Mouse (Mus musculus) thymus, postnatal 36 days (tissue): ENCODE results near the gene Rab5a.
A peak's percentile ranks its signal among the peaks of the same experiment; 100 is the strongest.
"Not testable (repeated sequence)": the region's sequence is repeated elsewhere in the genome, so short reads cannot be mapped to it uniquely, and the experiment has no call there.

Source experiments
- DNase-seq, 2 experiments: peaks; one replicate each; pipeline ENCODE4 v3.0.0; 2022; ENCODE audit warnings: mixed read lengths in 2 of 2

The Rab5a gene

DNA sequence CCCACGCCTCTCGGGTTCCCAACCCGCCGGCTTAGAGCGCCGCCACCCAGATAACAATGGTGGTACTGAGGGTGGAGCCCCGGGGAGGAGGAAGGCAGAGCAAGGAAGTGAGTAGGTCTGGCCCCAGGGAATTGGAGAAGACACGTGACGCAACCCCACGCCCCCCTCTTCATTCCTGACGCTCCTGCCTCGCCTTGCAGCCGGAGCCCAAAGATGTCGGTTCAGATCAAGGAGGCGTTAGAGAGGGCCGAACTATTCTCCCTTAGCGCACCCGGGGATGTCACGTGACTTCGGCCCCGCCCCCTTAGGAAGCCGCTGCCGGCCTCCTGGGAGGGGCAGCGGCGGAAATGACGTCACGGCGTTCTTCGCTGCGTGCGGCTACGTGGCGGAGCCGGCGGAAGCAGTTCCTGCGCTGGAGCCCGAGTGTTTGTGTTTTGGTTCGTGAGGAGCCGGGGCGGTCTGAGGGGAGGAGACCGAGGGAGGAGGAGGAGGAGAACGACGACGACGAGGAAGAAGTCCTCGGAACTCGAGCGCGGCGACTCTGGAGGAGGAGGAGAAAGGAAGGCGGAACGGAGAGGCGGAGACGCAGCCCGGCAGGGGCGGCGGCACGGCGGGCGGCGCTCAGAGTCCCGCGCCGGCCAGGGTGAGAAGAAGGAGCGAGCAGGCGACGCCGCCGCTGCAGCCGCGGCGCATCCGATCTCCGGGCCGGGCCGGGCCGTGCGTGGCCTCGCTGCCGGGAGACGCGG is at the start of gene Rab5a:
Gene Rab5a (plus strand): TSS at position 377 of the 746 bp plus-strand sequence.
- peak; percentile 99 for DNase-seq

DNA sequence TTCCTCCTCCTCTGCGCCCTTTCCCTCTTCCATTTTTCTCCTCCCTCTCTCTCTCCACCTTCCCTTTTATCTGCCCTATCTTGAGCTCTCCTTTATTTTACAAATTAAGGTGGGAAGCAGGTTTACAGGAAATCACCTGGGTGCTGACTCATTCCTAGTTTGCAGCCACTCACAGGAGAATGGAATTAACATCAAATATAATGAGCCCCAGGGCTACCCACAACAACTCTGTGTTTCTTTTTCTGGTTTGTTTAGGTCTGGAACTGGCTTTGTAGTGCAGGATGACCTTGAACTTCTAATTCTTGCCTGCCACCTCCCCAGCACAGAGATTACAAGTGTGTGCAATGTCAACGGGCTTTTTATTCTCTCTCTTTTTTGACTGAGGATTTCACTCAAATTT is 22.9 kb upstream of the Rab5a start:
- no peak for DNase-seq

DNA sequence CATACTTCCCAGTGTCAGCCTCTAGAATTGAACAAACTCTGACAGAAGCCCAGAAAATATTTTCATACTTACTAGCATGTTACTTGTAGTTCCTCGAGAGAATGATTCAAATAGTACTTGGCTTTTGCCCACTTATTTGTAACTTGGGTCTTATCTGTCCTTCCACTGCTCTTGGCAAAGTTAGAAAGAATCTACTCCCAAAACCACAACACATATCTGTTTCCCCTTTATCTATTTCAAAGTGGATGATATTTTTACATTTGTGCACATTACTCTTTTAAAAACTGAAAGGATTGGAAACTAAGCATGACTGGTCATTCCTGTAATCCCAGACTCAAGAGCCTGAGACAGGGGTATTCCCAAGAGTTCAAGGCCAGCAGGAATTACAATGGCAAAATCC is 22.3 kb upstream of the Rab5a start:
- no peak for DNase-seq

DNA sequence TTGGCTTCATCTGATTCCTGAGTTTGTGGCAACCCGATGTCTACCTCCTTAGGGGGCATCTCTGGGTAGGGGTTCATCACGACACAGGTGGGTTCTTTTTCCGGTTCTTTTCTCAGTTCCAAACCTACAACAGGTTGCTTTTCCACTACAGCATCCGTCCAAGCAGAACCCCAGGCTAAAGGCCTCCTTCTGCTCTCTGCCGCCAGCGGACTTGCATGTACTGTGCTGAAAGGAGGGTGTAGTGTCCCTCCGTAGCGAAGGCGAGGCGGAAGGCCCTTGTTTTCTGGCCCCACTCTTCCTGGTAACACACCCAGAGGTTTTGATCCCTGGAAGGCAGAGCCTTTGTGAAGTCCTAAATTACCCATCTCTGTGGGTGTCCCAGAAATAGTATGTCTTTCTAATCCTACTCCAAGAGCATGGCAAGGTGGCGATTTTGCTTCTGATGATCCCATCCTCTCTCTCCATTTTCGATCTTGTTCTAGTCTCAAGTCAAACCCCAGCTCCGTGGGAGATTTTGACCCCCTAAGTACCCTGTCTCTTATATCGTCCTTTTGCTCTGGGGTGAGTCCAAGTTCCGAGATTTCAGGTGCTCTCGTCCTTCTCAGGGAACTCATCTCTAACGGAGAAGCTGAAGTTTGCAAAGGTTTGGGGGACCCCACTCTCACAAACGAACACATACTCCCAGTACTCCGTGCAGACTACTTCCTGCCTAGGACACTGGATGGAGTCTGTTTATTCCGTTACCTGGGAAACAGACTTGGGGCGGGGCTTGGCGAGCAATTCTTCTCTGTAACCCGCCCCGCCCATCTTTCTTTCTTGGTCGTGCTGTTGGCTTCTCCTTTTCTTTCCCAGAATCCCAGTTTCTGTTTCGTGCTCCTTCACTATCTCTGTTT is 16.2 kb upstream of the Rab5a start, which contains the start of gene Efhb:
Gene Efhb (minus strand): TSS at position 719 of the 893 bp plus-strand sequence.
- DNase-seq: peak; percentile 73 to 79

DNA sequence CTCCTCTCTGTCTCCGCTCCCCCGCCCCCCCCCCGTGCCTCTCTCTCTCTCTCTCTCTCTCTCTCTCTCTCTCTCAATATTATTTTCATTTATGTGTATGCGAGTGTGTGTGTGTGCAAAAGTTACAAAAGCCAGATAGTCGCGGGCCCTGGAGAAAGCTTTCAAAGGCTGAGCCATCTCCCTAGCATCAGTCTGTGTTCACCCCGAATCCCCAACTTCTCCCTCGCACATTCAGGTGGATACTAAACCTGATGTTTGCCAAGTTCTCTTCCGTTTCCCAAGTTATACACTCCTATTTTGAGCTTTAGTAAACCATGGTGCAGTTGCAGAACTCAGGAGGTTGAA is 15.6 kb upstream of the Rab5a start:
- DNase-seq: no peak

DNA sequence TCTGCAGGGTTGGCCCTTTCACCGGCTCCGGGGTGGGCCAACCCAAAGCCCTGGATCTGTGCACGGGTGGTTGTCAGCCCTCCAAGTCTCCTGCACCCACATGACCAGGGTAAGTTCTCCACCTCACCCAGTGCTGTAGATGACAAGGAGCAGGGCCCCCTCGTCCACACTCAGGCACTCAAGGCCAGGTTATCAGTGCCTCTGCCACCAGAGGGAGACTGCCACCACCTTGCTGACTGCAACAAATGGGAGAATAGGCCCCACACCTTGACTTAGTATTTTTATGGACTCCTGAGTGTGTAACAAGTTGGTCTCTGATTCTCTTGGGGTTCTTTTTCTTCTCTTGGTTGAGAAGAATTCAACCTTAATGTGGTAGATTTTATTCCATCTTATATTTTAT is 13.5 kb upstream of the Rab5a start:
- DNase-seq: peak; percentile 21 to 23

DNA sequence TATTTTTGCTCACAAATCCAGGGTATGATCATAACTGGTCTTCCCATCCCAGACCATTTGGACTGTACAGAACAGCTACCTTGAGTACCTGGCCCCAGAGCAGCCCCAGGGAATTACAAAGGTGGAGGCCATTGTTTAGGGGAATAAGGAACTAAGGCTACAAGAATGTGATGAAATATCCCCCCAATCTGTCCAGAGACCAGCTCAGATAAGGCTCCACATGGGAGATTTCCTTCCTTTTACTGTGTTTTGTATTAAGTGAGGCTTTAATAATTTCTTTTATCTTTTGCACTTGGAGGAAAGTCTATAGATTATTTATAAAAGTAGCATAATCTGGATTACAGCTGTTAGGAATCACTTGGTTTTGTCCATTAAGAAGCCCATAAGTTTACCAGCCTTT is 10.3 kb upstream of the Rab5a start:
- DNase-seq: no peak

DNA sequence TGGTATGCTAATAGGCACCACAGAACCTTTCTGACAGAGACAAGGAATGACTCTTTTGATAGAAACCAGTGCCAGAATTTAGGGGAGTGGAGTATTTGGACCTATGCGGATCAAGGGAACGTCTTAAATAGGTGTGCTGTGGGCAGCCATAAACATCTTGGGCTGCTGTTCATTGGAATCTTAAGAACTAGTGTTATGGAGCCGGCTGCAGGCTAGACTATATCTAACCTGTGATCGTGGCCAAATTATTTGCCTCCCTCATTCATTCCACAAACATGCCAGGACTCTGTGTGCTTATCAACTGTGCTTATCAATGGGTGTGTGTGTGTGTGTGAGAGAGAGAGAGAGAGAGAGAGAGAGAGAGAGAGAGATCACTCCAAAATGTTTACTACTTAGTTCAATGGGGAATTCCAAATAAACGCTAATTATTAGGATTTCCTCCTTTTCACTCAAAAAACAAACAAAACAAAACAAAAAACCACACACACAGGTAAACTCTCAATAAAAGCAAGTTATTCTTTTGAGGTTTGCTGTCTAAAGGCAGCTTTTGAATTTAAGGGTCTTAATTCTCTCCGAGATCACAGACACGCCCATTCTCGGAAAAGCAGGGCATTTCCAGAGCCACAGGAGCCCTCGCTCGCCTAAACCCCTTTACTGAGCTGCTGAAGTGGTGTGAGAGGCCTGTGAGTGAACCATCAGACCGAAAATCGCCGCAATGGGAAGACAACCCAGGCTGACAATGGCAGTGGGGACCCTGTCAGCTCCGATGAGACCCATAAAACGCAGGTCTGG is 772 bp upstream of the Rab5a start:
- DNase-seq: no peak

DNA sequence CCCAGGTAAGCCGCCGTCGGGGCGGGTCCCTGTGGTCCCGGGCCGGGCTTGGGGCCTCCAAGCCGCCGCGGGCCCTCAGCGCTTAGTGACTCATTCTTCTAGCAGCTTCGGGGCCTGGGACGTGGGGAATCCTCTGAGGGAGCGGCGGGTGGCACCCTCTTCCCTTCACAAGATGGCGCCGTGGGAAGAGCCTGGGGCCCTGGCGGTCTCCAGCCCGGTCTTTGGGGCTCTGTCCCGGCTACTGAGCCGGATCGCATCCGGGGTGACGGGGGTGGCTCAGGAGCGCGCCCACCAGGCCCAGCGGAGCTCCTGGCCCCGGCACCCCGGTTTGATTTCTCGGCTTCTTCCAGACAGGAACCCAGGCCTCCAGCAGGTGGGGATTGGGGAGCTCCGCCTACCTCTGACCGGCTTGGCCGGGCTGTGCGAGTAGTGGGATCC is 589 bp downstream of the Rab5a start:
- peak; percentile 55 to 68 for DNase-seq

DNA sequence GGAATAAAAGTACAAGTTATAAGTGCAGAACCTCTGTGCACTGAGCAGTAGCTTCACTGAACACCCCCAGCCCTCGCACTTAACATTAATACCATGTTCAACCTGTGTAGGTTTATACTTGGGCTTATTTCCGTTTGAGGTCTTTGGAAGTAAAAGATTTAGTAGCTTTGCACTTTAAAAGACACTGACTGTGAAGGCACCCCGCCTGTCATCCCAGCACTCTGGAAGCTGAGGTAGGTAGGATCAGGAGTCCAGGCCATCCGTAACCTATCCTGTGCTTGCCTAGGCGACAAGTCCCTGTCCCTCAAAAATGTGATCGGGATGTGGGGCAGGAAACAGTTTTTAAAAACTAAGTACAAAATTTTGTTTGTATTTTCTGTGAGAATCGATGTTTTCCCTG is 1.4 kb downstream of the Rab5a start:
- DNase-seq: no peak

DNA sequence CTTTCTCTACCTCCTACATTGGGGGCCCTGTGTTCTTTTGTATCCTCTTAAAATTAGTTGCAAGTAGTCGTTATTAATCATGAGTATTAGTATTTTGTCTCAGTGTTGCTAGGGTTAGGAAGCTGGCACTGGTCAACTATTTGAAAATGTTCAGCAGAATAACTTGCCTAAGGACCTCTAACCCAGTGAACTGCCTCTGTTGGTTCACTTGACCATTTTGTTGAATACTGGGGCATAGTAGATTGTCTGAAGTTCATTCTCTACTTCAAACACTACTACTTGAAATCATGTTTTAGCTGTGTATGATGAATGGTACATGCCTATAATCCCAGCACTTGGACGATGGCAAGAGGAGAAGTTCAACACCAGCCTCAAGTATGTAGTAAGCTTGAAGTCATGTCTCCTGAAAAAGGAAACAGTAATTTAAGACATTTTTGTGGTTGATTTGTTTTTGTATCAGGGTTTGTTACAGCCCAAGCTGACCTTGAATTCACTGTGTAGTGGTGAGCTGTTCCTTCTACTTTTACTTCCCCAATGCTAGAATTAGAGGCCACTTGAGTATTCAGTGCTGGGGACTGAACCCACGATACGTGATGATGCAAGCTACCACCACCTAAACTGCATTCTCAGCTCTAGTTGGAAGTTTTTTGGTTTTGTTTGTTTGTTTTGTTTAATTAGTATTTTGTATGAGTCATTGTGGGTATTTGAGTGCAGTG is 9.4 kb downstream of the Rab5a start:
- DNase-seq: no peak

DNA sequence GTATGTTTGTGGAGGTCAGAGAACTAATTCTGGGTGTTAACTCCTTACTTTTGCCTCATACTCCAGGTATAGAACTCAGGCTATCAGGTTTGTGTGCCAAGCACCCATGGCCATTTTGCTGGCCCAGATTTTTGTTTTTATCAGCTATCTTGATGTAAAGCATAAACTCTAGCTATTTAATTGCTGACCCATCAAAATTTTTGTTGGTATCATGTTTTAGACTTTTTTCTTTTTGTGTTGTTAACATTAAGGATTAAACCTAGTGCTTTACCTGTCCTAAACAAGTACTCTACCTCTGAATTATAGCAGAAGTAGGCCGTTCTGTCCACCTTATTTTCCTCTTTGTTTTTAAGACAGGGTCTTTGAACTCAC is 10.0 kb downstream of the Rab5a start:
- no peak for DNase-seq

DNA sequence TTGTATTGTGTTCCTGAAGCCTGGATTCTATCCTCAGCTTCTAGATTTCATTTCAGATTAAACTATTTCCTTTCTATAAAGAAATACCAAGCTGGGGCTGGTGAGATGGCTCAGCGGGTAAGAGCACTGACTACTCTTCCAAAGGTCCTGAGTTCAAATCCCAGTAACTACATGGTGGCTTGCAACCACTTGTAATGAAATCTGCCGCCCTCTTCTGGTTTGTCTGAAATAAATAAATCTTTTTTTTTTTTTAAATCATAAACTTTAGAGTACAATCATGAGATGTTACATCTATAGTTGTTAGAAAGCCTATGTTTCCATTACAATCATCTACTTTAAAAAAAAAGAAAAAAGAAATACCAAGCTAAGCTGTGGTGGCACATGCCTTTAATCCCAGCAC is 23.9 kb downstream of the Rab5a start:
- DNase-seq: no peak

DNA sequence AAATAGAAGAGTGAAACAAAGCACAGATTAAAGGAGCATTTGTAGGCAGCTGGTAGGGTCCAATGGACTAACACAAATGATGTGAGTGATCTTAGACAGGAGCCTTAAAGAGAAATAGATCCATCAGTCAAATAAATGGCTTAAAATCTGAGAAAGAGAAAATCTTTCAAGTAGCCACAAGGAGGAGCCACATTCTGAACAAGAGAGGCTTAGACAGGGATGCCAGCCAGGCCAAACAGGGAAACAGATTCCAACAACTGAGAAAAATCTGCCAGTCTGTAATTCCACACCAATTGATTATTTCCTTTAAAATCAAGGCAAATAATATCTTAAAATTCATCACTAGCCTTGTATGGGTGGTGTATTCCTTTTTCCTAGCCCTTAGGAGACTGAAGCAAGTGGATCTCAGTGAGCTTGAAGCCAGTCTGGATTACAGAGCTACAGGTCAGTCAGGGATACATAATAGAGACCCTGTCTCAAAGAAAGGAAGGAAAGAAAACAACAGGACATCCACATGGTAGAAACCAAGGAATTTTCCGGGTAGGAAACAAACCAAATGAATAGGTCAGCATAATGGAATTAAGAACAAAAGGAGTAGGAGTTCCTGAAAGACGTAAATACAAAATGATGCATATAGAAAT is 33.4 kb downstream of the Rab5a start:
- no peak for DNase-seq

DNA sequence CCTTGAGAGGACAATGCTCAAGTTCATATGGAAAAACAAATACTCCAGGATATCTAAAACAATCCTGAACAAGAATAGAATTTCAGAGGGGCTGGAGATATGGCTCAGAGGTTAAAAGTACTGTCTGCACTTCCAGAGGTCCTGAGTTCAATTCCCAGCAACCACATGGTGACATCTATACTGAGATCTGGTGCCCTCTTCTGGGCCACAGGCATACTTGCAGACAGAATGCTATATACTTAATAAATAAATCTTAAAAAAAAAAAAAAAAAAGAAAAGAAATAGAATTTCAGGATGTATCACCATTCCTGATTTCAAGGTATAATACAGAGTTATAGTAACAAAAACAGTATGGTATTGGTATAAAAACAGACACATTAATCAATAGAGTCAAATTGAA is 40.3 kb downstream of the Rab5a start:
- no peak for DNase-seq

DNA sequence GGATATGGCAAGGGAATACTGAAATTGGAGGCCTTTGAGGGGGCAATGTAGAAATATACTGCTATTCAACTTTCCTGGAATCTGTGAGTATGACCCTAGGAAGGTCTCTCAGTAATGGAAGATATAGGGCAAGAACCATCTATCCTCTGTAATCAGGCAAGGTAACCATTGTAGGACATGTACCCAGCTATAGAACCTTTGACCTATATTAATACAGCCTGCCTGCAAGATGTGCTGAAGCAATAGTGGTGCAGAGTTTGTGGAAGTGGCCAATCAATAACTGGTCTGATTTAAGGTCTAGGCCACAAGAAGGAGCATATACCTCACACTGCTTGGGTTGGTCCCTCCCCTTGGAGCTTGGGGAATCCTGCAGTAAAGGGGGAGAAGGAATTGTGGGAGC is 41.5 kb downstream of the Rab5a start:
- DNase-seq: no peak

DNA sequence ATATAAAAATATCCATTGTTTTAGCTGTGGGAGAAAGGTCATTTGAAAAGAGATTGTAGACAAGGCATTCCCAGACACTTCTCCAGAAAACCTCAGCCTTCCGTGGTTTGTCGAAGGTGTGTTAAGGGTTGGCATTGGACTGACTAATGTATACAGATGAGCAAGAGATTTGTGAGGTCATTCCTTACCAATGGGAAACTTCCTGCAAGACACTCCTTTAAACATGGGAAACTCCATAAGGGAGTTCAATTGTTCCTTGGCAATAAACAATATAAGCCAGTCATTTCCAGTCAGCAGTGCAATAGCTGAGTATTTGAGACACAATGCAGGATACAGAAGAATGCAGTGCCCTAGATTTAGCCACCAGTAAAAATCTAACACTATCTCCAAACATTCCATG is 49.0 kb downstream of the Rab5a start:
- no peak for DNase-seq

DNA sequence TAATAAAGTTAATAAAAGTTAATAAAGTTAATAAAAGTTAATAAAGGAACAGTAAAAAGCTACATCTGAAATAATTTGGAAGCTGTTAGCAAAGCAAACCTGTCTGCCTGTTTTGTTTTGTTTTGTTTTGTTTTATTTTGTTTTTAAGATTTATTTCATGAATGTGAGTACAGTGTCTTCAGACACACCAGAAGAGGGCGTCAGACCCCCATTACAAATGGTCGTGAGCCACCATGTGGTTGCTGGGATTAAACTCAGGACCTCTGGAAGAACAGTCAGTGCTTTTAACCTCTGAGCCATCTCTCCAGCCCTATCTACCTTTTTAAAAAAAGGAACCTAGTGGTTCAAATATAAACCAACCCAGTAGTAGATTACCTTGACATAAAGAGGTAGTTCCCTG is 52.1 kb downstream of the Rab5a start:
- DNase-seq: peak in 1 of 2 experiments; percentile 7

DNA sequence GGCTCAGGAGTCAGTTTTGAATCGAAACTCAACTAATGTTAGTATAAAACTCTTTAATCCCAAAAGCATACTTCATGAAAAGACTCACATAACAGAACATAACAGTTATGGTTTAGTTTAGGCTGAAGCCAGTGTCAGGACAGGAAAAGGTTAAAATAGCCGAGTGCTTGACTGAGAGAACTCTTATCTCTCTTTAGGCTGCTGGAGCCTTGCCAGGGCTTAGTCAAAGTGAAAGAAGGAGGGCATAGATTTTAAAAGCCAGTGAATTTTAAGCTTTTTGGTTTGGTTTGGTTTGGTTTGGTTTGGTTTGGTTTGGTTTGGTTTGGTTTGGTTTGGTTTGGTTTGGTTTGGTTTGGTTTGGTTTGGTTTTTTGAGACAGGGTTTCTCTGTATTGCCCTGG is 53.4 kb downstream of the Rab5a start:
- no peak for DNase-seq

DNA sequence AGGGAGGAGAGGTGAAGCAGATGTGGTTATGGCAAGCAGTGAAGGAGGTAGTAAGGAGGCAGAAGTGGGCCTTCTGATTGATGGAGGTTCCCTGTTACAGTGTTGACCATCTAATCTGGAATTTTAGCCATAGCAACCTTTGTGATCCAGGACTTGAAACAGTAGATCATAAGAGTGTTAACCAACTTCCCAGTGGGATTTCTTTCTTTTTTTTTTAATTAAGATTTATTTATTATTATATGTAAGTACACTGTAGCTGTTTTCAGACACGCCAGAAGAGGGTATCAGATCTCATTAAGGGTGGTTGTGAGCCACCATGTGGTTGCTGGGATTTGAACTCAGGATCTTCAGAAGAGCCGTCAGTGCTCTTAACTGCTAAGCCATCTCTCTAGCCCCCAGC is 60.3 kb downstream of the Rab5a start, which contains the start of gene Pp2d1:
Gene Pp2d1 (minus strand): TSS at position 101 of the 400 bp plus-strand sequence.
- not testable (repeated sequence) for DNase-seq

DNA sequence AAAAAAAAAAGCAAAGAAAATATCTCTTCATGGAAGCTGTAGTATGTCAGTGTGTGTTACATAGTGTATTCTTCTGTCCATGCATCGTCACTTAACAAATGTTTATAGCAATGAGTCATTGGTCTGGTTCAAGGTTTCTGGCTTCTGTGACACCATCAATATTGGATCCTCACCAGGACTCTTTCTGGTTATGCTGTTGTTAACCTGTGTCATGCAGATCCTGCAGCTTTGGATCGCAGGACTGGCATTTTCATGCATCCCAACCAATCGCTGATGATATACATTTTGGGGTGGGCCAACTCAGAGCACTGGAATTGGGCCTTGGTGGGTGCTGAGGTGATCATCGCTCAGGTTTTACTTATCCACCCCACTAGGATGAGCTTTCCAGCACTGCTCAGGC is 63.5 kb downstream of the Rab5a start:
- no peak for DNase-seq
